In genomic region chr16:13505055-13505454, GRCm38 (mm10) we compare ENCODE assay signal across 13 mouse cellular contexts.
DNase-seq lines count a peak whose midpoint lies in the region; ATAC-seq lines count a peak whose summit lies in the region.
"Had no signal": no experiment of that assay in that cellular context is flagged by ENCODE, and none has a peak within 500 bp of the region (broad histone marks: within the 10 kb centered on the region; RNA-seq: fewer than 3 reads in every experiment).

No protein-coding gene starts in this region.

- ATAC-seq in liver, embryonic 11.5 days (replicated peaks; ENCODE audit: low FRiP score): no peak
- ATAC-seq: forebrain, embryonic 15.5 days had no signal

- H3K27me3 ChIP-seq in liver, embryonic 11.5 days (replicated peaks; ENCODE audit: control insufficient read depth, insufficient read depth, low read length): no peaks in the 10 kb centered on the region
- H3K27me3 ChIP-seq: forebrain, embryonic 15.5 days had no signal

- H3K27ac ChIP-seq in liver, embryonic 11.5 days (ENCODE audit: low read depth, low read length): no peak overlapping the region
- H3K27ac ChIP-seq: forebrain, embryonic 15.5 days; hindbrain, embryonic 14.5 days; limb, embryonic 10.5 days; macrophage had no signal

- H3K4me1 ChIP-seq in liver, embryonic 11.5 days (replicated peaks; ENCODE audit: control insufficient read depth, insufficient read depth, low read length): no peaks in the 10 kb centered on the region
- H3K4me1 ChIP-seq: forebrain, embryonic 15.5 days had no signal

- H3K4me2 ChIP-seq in liver, embryonic 11.5 days: no peak overlapping the region
- H3K4me2 ChIP-seq: forebrain, embryonic 15.5 days; hindbrain, embryonic 14.5 days had no signal

- intact Hi-C loops in left cerebral cortex, postnatal 4 days (cut with DNase I): no loop called here

- H3K36me3 ChIP-seq in liver, embryonic 11.5 days (ENCODE audit: control insufficient read depth, insufficient read depth, low read length): no peaks in the 10 kb centered on the region
- H3K36me3 ChIP-seq: forebrain, embryonic 15.5 days; limb, embryonic 10.5 days had no signal

- H3K9me3 ChIP-seq in liver, embryonic 11.5 days (ENCODE audit: control insufficient read depth, low read length): no peaks in the 10 kb centered on the region
- H3K9me3 ChIP-seq: forebrain, embryonic 15.5 days; limb, embryonic 10.5 days had no signal

- H3K4me3 ChIP-seq in liver, embryonic 11.5 days (ENCODE audit: low read depth, low read length): no peak overlapping the region
- H3K4me3 ChIP-seq: forebrain, embryonic 15.5 days; limb, embryonic 10.5 days had no signal

- H3K9ac ChIP-seq in liver, embryonic 11.5 days (ENCODE audit: low read depth, low read length): no peak overlapping the region
- H3K9ac ChIP-seq: forebrain, embryonic 15.5 days; hindbrain, embryonic 14.5 days had no signal

- 67% methylated on average over 5 of the region's 5 CpGs for whole genome bisulfite sequencing in liver, embryonic 11.5 days

- DNase-seq in cerebellum, adult 11 months: peak; percentile 15
- no peak for DNase-seq in cerebellum, postnatal 4 days (ENCODE audit: low spot score in 2 of 2)
- peak; percentile 28 for DNase-seq in urinary bladder, postnatal 25 days (ENCODE audit: low spot score)
- no peak for DNase-seq in urinary bladder, postnatal 10 days (ENCODE audit: low spot score)
- DNase-seq in gastrocnemius, adult 8-10 months (ENCODE audit: low spot score in 2 of 2): peak; percentile 56 to 66
- DNase-seq in left cerebral cortex, postnatal 4 days: no peak
- DNase-seq in liver, embryonic 11.5 days (ENCODE audit: low spot score): no peak
- no peak for DNase-seq in spleen, adult 18-20 months
- DNase-seq: kidney, postnatal 25 days had no signal

Comparison
In these comparisons a context has a peak if more than half of its experiments do, and no peak if none do; other contexts are left out.
1. DNase-seq: peak in cerebellum, adult 11 months (single experiment), urinary bladder, postnatal 25 days (single experiment) and gastrocnemius, adult 8-10 months (2 of 2); none in cerebellum, postnatal 4 days (0 of 2), urinary bladder, postnatal 10 days (single experiment), left cerebral cortex, postnatal 4 days (single experiment), liver, embryonic 11.5 days (single experiment) and spleen, adult 18-20 months (0 of 2).